Mouse (Mus musculus) hematopoietic multipotent progenitor cell, adult 10-12 weeks (in vitro differentiated cells): ENCODE results near the gene Fhit. TPM values are rescaled to one million over a fixed set of nuclear protein-coding genes. Genes with fewer than 3 reads are reported as not detected.

Experiments used
- polyA plus RNA-seq: library from polyadenylated mRNA; stranded (reverse); fragments of >175 nt; gene quantifications from 2 replicates; pipeline ENCODE4 v1.2.3, GENCODE M21; 2012; ENCODE audit warnings: low replicate concordance

Fhit gene
- 0.57 and 1.6 TPM in 2 replicates for polyA plus RNA-seq

GRCm38 (mm10) chr14:11161751-11162231 lies at the start of gene Fhit:
Gene Fhit (minus strand): TSS chr14:11162035.

Other genes starting within 250 kb of the Fhit start
- 0.15 TPM in 1 of 2 replicates, not detected in the other for gene Gm3839, start 194.7 kb upstream of the Fhit start, polyA plus RNA-seq